Mouse (Mus musculus): ENCODE data around the gene a.
A peak's percentile ranks its signal among the peaks of the same experiment; 100 is the strongest.
"Not testable (repeated sequence)": the region's sequence is repeated elsewhere in the genome, so short reads cannot be mapped to it uniquely, and the experiment has no call there.

a gene

GRCm38 (mm10) chr2:154971919-154972692, 180.9 kb downstream of the a start:
- no peak for DNase-seq (ENCODE audit: low read depth, low spot score)

GRCm38 (mm10) chr2:154972981-154973380, 181.8 kb downstream of the a start:
- no peak for DNase-seq (ENCODE audit: low read depth, low spot score)

GRCm38 (mm10) chr2:154986609-154987008, 195.4 kb downstream of the a start:
- no peak for DNase-seq (ENCODE audit: low read depth, low spot score)

GRCm38 (mm10) chr2:154991411-154991810, 200.2 kb downstream of the a start:
- DNase-seq (ENCODE audit: low read depth, low spot score): no peak

- no peak for DNase-seq (ENCODE audit: low read depth, low spot score)
Observed at GRCm38 (mm10) chr2:154992083-154992482, 200.9 kb downstream of the a start.

- no peak for DNase-seq (ENCODE audit: low read depth, low spot score)
Observed at GRCm38 (mm10) chr2:155005491-155005890, 214.3 kb downstream of the a start.

- DNase-seq (ENCODE audit: low read depth, low spot score): no peak
Observed at GRCm38 (mm10) chr2:155011086-155011656, 220.0 kb downstream of the a start.

GRCm38 (mm10) chr2:155012991-155013390, 221.8 kb downstream of the a start:
- DNase-seq (ENCODE audit: low read depth, low spot score): no peak

- DNase-seq (ENCODE audit: low read depth, low spot score): not testable (repeated sequence)
Observed at GRCm38 (mm10) chr2:155016751-155017150, 225.5 kb downstream of the a start.

- not testable (repeated sequence) for DNase-seq (ENCODE audit: low read depth, low spot score)
Observed at GRCm38 (mm10) chr2:155018251-155018755, 227.1 kb downstream of the a start, which contains the start of gene Gm14226. Gm14226 (plus strand) TSS chr2:155018266.

GRCm38 (mm10) chr2:155018762-155019641, 227.8 kb downstream of the a start:
- DNase-seq (ENCODE audit: low read depth, low spot score): peak; percentile 9

- peak; percentile 52 for DNase-seq (ENCODE audit: low read depth, low spot score)
Observed at GRCm38 (mm10) chr2:155019673-155020072, 228.5 kb downstream of the a start.

- DNase-seq (ENCODE audit: low read depth, low spot score): not testable (repeated sequence)
Observed at GRCm38 (mm10) chr2:155020247-155020826, 229.1 kb downstream of the a start.

- no peak for DNase-seq (ENCODE audit: low read depth, low spot score)
Observed at GRCm38 (mm10) chr2:155030831-155031230, 239.6 kb downstream of the a start.

- DNase-seq (ENCODE audit: low read depth, low spot score): no peak
Observed at GRCm38 (mm10) chr2:155032938-155033710, 241.9 kb downstream of the a start.

GRCm38 (mm10) chr2:155039956-155040355, 248.8 kb downstream of the a start:
- no peak for DNase-seq (ENCODE audit: low read depth, low spot score)

- DNase-seq (ENCODE audit: low read depth, low spot score): no peak
Observed at GRCm38 (mm10) chr2:155044542-155044941, 253.3 kb downstream of the a start.

- DNase-seq (ENCODE audit: low read depth, low spot score): no peak
Observed at GRCm38 (mm10) chr2:155045075-155045474, 253.9 kb downstream of the a start.

GRCm38 (mm10) chr2:155046803-155047202, 255.6 kb downstream of the a start:
- no peak for DNase-seq (ENCODE audit: low read depth, low spot score)

- DNase-seq (ENCODE audit: low read depth, low spot score): no peak
Observed at GRCm38 (mm10) chr2:155047452-155048178, 256.4 kb downstream of the a start.
